Mouse (Mus musculus): Measurements from ENCODE around the gene Rps25. TPM values are rescaled to one million over a fixed set of nuclear protein-coding genes. Genes with fewer than 3 reads are reported as not detected.
"Not testable (repeated sequence)": the region's sequence is repeated elsewhere in the genome, so short reads cannot be mapped to it uniquely, and the experiment has no call there.

The Rps25 gene
- 1,487 and 1,590 TPM in 2 replicates for polyA plus RNA-seq (2015; fragmentation: Nextera tagmentation; extraction: Ambion mirVana)

- peak; percentile 88 for DNase-seq
- Histone ChIP-seq H3K9me3 (replicated peaks) (no peaks in the 10 kb centered on the region), H3K4me1 (replicated peaks) (peaks cover 57% of the 10 kb centered on the region), H3K9ac (peak within 1 kb of the TSS; percentile 90), H3K4me2 (peak within 1 kb of the TSS; percentile 82), H3K4me3 (replicated peaks) (peak within 1 kb of the TSS; percentile 86), H3K27ac (peak within 1 kb of the TSS; percentile 89), H3K27me3 (no peaks in the 10 kb centered on the region), H3K36me3 (peaks cover 75% of the 10 kb centered on the region)
- ATAC-seq (ENCODE audit: low read depth) = peak; percentile 94
- WGBS (ENCODE audit: insufficient replicate concordance) = under 1% methylated on average over 51 of the region's 51 CpGs
These were observed at the start of gene Rps25, which contains the start of gene Trappc4 for GRCm38 (mm10) chr9:44406906-44407751. Gene Rps25 (plus strand): TSS chr9:44407139. Gene Trappc4 (minus strand): TSS chr9:44407600.

GRCm38 (mm10) chr9:44357207-44357606 lies 49.7 kb upstream of the Rps25 start:
- H3K36me3 ChIP-seq = peaks cover 72% of the 10 kb centered on the region
- WGBS (ENCODE audit: insufficient replicate concordance) = 67% methylated on average over 4 of the region's 4 CpGs
- peaks cover 27% of the 10 kb centered on the region for H3K4me1 ChIP-seq (replicated peaks)
- H3K4me3 ChIP-seq (replicated peaks) = no peak overlapping the region
- DNase-seq (no peak), ATAC-seq (ENCODE audit: low read depth) (no peak)
- H3K27ac ChIP-seq = no peak overlapping the region; the same call in 1 of the 2 replicates
- no peak overlapping the region for H3K4me2 ChIP-seq
- H3K27me3 ChIP-seq = no peaks in the 10 kb centered on the region
- no peaks in the 10 kb centered on the region for H3K9me3 ChIP-seq (replicated peaks)
- H3K9ac ChIP-seq = 0 out of 2 replicates have a peak overlapping the region, but pooled peaks have one; percentile 29

- Histone ChIP-seq H3K27ac (peak within 1 kb of the TSS; percentile 85), H3K9ac (peak within 1 kb of the TSS; percentile 89), H3K36me3 (peaks cover 31% of the 10 kb centered on the region), H3K4me1 (replicated peaks) (peaks cover 22% of the 10 kb centered on the region), H3K4me2 (peak within 1 kb of the TSS; percentile 84), H3K9me3 (replicated peaks) (no peaks in the 10 kb centered on the region), H3K27me3 (no peaks in the 10 kb centered on the region), H3K4me3 (replicated peaks) (peak within 1 kb of the TSS; percentile 87)
- DNase-seq (peak; percentile 92), ATAC-seq (ENCODE audit: low read depth) (peak; percentile 91)
- WGBS (ENCODE audit: insufficient replicate concordance) = under 1% methylated on average over 44 of the region's 44 CpGs
These were observed 45.6 kb upstream of the Rps25 start, which contains the start of gene Vps11 for GRCm38 (mm10) chr9:44361190-44361917. Gene Vps11 (minus strand): TSS chr9:44361670.

DNA sequence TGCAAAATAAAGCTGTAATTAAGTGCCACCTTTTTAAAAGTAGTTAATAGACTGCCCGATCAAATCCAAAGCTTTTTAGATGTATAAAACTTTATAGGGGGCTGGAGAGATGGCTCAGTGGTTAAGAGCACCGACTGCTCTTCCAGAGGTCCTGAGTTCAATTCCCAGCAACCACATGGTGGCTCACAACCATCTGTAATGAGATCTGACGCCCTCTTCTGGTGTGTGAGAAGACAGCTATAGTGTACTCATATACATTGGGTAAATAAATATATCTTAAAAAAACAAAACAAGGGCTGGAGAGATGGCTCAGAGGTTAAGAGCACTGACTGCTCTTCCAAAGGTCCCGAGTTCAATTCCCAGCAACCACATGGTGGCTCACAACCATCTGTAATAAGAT lies 45.0 kb upstream of the Rps25 start:
- peak overlapping the region; percentile 84 for H3K4me2 ChIP-seq
- peak overlapping the region; percentile 89 for H3K9ac ChIP-seq
- peaks cover 18% of the 10 kb centered on the region for H3K4me1 ChIP-seq (replicated peaks)
- not testable (repeated sequence) for DNase-seq; ATAC-seq (ENCODE audit: low read depth); H3K27me3 ChIP-seq; H3K9me3 ChIP-seq (replicated peaks)
- WGBS (ENCODE audit: insufficient replicate concordance) = 37% methylated on average over 4 of the region's 4 CpGs
- H3K27ac ChIP-seq = peak overlapping the region; percentile 85
- peaks cover 25% of the 10 kb centered on the region for H3K36me3 ChIP-seq
- H3K4me3 ChIP-seq (replicated peaks) = peak overlapping the region; percentile 87

- ATAC-seq (ENCODE audit: low read depth) = no peak
- Histone ChIP-seq H3K4me3 (replicated peaks) (no peak overlapping the region), H3K9ac (no peak overlapping the region), H3K4me2 (no peak overlapping the region), H3K9me3 (replicated peaks) (no peaks in the 10 kb centered on the region), H3K27me3 (no peaks in the 10 kb centered on the region), H3K27ac (no peak overlapping the region), H3K4me1 (replicated peaks) (peaks cover 12% of the 10 kb centered on the region), H3K36me3 (peaks cover 5% of the 10 kb centered on the region)
- 62% methylated on average over 3 of the region's 3 CpGs for WGBS (ENCODE audit: insufficient replicate concordance)
- DNase-seq = no peak
These were observed 42.5 kb upstream of the Rps25 start for GRCm38 (mm10) chr9:44364480-44364879.

DNA sequence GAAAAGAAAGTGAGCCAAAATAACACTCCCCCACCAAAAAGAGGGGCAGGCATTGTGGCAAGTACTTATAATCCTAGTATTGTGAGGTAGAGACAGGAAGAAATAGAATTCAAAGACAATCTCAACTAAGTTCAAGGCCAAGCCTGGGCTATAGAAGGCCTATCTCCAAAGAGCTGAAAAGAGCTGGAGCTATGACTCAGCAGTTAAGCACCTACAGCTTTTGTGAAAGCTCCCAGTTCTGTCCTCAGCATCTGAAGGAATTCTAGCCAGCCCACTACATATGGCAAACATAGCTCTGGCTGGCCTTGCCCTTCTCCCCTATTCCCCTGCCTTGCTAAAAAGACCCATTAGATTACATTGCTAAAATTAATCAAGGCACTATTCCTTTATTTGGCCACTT lies 33.6 kb upstream of the Rps25 start:
- no peak overlapping the region for H3K4me3 ChIP-seq (replicated peaks)
- ATAC-seq (ENCODE audit: low read depth) = no peak
- no peak for DNase-seq
- H3K4me2 ChIP-seq = no peak overlapping the region
- no peaks in the 10 kb centered on the region for H3K36me3 ChIP-seq
- H3K27ac ChIP-seq = peak overlapping the region; percentile 21
- peak overlapping the region; percentile 28; the same call in 1 of the 2 replicates for H3K9ac ChIP-seq
- peaks cover 18% of the 10 kb centered on the region for H3K4me1 ChIP-seq (replicated peaks)
- no peaks in the 10 kb centered on the region for H3K9me3 ChIP-seq (replicated peaks)
- no peaks in the 10 kb centered on the region for H3K27me3 ChIP-seq

GRCm38 (mm10) chr9:44376141-44376540 lies 30.8 kb upstream of the Rps25 start:
- DNase-seq = no peak
- peaks cover 35% of the 10 kb centered on the region for H3K4me1 ChIP-seq (replicated peaks)
- WGBS (ENCODE audit: insufficient replicate concordance) = 86% methylated on average over 6 of the region's 6 CpGs
- no peaks in the 10 kb centered on the region for H3K27me3 ChIP-seq
- H3K9me3 ChIP-seq (replicated peaks) = no peaks in the 10 kb centered on the region
- no peak overlapping the region for H3K4me2 ChIP-seq
- H3K36me3 ChIP-seq = peaks cover 7% of the 10 kb centered on the region
- H3K4me3 ChIP-seq (replicated peaks) = no peak overlapping the region
- H3K27ac ChIP-seq = no peak overlapping the region
- no peak for ATAC-seq (ENCODE audit: low read depth)
- no peak overlapping the region for H3K9ac ChIP-seq

DNA sequence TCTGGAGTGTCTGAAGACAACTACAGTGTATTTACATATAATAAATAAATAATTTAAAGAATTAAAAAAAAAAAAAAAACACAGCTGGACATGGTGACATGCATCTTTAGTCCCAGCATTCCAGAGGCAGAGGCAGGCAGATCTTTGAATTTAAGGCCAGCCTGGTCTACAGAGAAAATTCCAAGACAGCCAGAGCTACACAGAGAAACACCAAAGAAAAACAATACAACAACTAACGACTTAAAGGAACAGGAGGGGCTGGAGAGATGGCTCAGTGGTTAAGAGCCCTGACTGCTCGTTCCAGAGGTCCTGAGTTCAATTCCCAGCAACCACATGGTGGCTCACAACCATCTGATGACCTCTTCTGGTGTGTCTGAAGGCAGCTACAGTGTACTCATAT lies 29.6 kb upstream of the Rps25 start:
- not testable (repeated sequence) for ATAC-seq (ENCODE audit: low read depth); H3K9me3 ChIP-seq (replicated peaks); H3K9ac ChIP-seq; DNase-seq; H3K27me3 ChIP-seq; H3K4me3 ChIP-seq (replicated peaks)
- H3K4me2 ChIP-seq = peak overlapping the region; percentile 97
- H3K27ac ChIP-seq = 0 out of 2 replicates have a peak overlapping the region, but pooled peaks have one; percentile 85
- WGBS (ENCODE audit: insufficient replicate concordance) = 56% methylated on average over 2 of the region's 2 CpGs
- peaks cover 19% of the 10 kb centered on the region for H3K36me3 ChIP-seq
- H3K4me1 ChIP-seq (replicated peaks) = peaks cover 38% of the 10 kb centered on the region

DNA sequence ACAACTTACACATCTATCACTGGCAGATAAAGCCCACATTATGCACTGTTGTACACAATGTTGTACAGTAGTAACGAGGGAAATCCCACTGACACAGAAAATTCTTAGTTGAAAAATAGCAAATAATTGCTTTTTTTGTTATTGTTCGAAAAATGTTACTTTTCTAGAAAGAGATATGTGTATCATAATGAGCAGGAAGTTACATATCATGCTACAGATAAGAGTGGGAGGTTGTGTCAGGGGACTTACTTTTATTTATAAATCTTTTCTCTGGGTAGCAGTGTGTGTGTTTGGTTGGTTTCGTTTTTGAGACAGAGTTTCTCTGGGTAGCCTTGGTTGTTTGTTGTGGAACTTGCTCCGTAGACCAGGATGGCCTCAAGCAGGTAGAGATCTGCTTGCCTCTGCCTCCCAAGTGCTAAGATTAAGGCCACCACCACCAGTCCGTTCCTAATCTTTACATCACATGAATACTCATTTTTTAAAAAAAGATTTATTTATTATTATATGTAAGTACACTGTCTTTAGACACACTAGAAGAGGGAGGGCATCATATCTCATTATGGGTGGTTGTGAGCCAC lies 28.7 kb upstream of the Rps25 start:
- no peak for DNase-seq

GRCm38 (mm10) chr9:44379054-44379834 lies 27.7 kb upstream of the Rps25 start, which contains the start of gene Hyou1:
Gene Hyou1 (plus strand): TSS chr9:44379490.
- Histone ChIP-seq H3K4me2 (peak within 1 kb of the TSS; percentile 97), H3K4me1 (replicated peaks) (peaks cover 29% of the 10 kb centered on the region), H3K9me3 (replicated peaks) (no peaks in the 10 kb centered on the region), H3K4me3 (replicated peaks) (peak within 1 kb of the TSS; percentile 83), H3K9ac (peak within 1 kb of the TSS; percentile 89), H3K27me3 (no peaks in the 10 kb centered on the region), H3K27ac (peak within 1 kb of the TSS; percentile 85), H3K36me3 (peaks cover 38% of the 10 kb centered on the region)
- DNase-seq = peak; percentile 99
- ATAC-seq (ENCODE audit: low read depth) = peak; percentile 94
- WGBS (ENCODE audit: insufficient replicate concordance) = under 1% methylated on average over 83 of the region's 83 CpGs

More for the DNA sequence above, 28.7 kb upstream of the Rps25 start:
- Histone ChIP-seq H3K4me2 (peak overlapping the region; percentile 97), H3K36me3 (peaks cover 28% of the 10 kb centered on the region), H3K27me3 (no peaks in the 10 kb centered on the region), H3K27ac (peak overlapping the region; percentile 85), H3K9ac (peak overlapping the region; percentile 78), H3K4me1 (replicated peaks) (peaks cover 36% of the 10 kb centered on the region), H3K4me3 (replicated peaks) (peak overlapping the region; percentile 83), H3K9me3 (replicated peaks) (no peaks in the 10 kb centered on the region)
- ATAC-seq (ENCODE audit: low read depth) = no peak
- WGBS (ENCODE audit: insufficient replicate concordance) = 36% methylated on average over 5 of the region's 5 CpGs

All from liver, embryonic 13.5 days (tissue).